Mouse (Mus musculus): Measurements from ENCODE around the gene Tmem87b.

Tmem87b gene

DNA sequence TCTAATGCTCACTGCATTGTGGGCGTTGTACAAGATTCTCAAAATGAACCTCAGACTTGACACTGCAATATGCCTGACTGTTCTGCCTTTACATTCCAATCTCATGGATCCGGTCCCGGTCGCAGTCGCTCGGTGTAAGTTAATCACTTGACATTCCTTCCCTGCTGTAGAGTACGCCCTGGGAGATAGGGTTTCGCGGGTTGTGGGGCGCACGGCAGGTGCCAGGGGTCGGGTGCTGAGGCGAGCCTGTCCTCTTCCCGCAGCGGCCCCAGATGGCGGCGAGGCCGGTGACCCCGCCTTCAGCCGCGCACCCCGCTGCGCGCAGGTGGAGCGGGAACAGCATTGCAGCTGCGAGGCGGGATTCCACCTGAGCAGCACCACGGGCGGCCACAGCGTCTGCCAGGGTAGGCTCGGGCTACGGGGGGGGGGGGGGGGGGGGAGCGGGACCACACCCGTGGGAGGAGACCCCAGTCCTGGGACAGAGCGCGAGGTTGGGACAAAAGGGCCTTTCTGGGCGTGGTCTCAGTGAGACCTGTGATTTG is 74.3 kb downstream of the Tmem87b start:
- no peak for DNase-seq

DNA sequence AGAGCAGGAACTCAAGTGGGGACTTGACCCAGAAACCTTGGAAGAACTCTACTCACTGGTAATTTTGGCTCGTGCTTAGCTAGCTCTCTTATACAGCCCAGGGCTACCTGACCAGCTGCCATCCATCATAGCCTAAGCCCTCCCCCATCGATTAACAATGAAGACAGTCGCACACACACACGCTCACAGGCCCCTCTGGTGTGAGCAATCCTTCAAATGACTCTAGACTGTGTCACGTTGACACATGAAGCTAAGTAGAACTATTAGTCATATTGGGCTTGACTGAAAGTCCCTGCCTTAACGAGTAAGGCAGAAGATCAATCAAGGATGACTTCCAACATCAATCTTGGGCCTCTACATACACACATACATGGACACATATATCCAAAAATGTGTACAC is 84.9 kb downstream of the Tmem87b start:
- no peak for DNase-seq

- DNase-seq: no peak
These were observed 85.7 kb downstream of the Tmem87b start for GRCm38 (mm10) chr2:128903661-128904060.
